Comparison of ENCODE assay signal across 1 mouse cellular context in the genomic region with DNA sequence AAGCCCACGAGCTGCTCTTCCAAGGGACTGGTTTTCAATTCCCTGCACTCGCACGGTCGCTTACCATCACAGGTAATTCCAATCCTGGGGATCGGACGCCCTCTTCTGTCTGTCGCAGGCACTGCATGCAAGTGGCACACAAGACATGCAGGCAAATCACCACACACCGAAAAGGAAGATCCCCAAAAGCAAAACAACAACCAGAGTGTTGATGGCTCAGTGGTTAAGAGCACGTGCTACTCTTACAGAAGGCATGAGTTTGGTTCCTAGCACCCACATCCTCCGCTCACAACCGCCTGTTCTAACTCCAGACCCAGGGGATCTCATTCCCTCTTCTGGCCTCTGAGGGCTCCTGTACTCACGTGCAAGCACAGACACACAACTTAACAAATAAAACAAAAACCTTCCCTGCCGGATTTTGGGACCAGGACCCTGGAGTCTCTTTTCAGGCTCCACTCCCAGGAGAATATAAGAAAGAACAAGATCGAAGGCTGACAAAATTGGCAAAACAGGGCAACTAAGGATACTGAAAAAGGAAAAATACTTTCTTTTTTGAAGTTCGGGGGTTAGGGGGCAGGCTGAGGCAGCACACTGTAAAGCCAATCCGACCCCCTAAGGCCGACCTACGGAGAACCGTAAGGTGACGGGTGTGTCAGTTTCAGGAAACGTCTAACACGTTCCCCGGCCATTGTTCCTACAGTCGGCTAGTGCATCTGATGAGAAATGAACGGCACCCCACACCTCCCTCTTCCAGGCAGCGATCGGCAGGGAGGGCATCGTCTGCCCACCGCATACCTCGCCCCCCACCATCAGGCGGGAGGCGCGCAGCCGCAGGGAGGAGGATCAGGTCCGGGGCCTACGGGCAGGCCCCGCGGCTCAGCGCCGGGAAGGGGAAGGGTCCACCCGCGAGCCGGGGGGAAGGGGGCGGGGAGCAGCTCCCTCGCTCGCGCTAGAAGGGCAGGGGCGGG.
TF ChIP-seq lines count a peak whose summit lies in the region.

No protein-coding gene starts in this region.

TF ChIP-seq in ES-E14, 5 proteins besides CTCF, POLR2A, EP300 and RAD21:
- TF ChIP-seq HCFC1 (IDR thresholded peaks at IDR 0.05; ENCODE audit: borderline replicate concordance, insufficient read depth, low read length) = no peak
- no peak for TF ChIP-seq MAFK (IDR thresholded peaks at IDR 0.05; ENCODE audit: insufficient read depth, low read depth, low read length)
